Mouse (Mus musculus): ENCODE measurements around the gene Bdp1.

Bdp1 gene

GRCm38 (mm10) chr13:100001790-100002196 lies 102.1 kb downstream of the Bdp1 start:
- peak; percentile 75 for DNase-seq (ENCODE audit: low spot score)

DNA sequence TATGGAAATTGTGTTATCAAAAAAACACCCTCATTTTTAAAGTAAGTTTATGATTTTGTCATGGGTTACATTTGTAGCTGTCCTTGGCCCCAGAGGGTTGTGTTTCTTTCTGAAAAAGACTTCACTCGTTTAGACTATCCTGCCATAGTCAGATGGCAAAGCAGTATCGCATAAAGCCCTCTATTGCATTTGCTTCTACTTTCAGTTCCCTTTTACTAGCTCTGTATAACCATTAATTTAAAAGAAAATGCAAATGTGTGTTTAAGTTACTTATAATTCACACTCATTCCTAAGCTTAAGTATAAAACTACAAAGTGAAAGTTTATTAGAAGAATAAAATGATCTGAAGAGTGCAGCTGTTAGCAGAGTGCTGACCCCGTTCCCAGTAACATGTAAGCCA lies 104.8 kb downstream of the Bdp1 start:
- no peak for DNase-seq (ENCODE audit: low spot score)

DNA sequence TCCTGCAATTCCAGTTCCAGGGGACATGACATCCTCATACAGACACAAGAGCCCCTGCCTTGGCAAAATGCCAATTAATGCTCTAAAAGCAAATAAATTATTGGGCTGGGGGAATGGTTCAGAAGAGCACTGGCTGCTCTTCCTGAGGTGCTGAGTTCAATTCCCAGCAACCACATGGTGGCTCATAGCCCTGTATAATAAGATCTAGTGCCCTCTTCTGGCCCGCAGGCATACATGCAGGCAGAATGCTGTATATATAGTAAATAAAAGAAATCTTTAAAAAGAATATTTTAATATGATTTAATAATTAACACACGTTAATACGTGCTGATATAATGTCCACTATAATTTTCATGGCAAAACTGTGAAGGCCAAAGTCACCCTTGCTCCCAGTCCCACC lies 105.8 kb downstream of the Bdp1 start:
- DNase-seq (ENCODE audit: low spot score): no peak

DNA sequence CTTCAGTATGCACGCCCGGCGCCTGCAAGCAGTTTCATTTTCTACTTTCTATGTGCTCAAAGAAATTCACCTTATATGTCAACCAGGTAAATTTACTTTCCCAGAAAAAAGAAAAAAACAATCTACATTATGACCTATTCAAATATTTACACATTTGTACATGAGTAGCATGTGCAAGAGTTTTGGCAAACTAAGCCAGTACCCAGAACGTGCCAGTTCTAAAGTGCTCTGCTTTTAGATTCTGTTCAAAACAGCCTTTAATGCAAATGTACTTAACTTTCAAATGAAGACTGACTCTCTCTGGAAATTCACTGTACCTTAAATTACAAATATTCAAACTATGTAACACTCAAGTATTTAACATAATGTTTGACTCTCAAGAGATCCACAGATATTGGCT lies 114.3 kb downstream of the Bdp1 start:
- DNase-seq (ENCODE audit: low spot score): no peak

DNA sequence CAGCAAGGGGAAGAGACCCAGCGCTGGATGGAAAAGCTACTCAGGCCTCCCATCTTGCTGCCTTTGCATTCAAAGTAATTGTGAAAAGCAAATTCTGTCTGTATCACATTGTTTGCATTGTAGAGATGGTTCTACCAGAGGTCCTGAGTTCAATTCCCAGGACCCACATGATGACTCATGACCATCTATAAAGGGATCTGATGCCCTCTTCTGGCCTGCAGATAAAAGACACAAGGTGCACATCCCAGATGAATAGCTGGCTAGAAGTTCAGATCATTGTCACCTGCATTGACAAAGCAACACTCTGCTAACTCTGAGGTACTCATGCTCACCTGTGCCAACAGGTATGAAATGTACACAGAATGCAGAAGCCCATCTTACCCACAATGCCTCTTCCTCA lies 120.5 kb downstream of the Bdp1 start:
- DNase-seq (ENCODE audit: low spot score): no peak

- DNase-seq (ENCODE audit: low spot score): no peak
Measured at GRCm38 (mm10) chr13:99979406-99979805, 124.5 kb downstream of the Bdp1 start.

GRCm38 (mm10) chr13:99970089-99970488 lies 133.8 kb downstream of the Bdp1 start:
- no peak for DNase-seq (ENCODE audit: low spot score)
